Mouse (Mus musculus): ENCODE data around the gene Atp6v1e2. TPM values are rescaled to one million over a fixed set of nuclear protein-coding genes. Genes with fewer than 3 reads are reported as not detected.

The Atp6v1e2 gene
- polyA plus RNA-seq, 1 experiment from 2014 or later: 0.60 TPM

DNA sequence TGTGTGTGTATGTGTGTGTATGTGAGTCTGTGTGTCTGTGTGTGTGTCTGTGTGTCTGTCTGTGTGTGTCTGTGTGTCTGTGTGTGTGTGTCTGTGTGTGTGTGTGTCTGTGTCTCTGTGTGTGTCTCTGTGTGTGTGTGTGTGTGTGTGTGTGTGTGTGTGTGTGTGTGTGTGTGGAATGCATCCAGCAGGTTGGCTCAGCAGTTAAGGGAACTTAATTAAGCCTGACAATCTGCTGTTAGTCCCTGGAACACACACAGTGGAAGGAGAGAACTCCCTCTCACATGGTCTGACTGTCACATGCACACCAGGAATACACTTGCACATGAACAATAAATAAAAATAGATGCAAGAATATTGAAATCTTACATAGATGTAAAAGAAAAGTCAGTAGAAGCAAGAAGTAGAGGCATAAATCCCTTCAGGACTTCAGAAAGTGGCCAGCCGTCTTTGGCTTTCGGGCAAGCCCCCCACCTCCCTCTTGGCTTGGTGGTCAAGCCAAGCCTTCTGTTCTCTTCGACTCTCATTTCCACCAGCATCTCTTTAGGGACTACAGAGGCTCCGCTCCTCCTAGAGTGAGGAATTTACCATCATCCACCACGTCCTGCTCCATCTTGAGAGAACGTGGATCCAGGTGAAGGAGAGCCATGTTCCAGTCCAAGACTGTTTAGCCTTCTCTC is 50.1 kb downstream of the Atp6v1e2 start:
- no peak for ATAC-seq (ENCODE audit: low FRiP score, low read depth)
- Histone ChIP-seq H3K27ac (replicated peaks) (no peak overlapping the region), H3K4me3 (no peak overlapping the region), H3K9me3 (no peaks in the 10 kb centered on the region), H3K4me2 (replicated peaks) (no peak overlapping the region), H3K27me3 (peaks cover 4% of the 10 kb centered on the region; the same call in 1 of the 2 replicates), H3K9ac (replicated peaks) (no peak overlapping the region), H3K36me3 (no peaks in the 10 kb centered on the region), H3K4me1 (no peaks in the 10 kb centered on the region)
- 89% methylated on average over 6 of the region's 6 CpGs for WGBS

DNA sequence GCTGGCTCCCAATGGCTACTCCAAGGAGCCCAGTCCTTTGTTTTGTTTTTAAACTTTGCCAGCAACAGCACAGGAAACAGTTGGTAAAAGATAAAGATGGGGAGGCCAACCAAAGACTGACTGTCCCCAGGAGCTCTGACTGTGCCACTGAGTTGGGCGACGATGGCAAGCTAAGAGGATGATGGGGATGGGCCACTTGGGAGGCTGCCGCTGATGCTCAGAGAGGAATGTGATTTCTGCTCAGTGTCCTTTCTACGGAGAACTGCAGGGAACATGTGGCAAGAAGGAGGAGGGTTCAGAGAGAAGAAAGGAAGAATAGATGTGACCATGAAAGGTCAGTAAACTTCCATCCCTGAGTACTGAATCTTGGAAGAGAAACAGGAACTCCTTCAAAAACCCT is 52.5 kb downstream of the Atp6v1e2 start:
- Histone ChIP-seq H3K9ac (replicated peaks) (no peak overlapping the region), H3K9me3 (no peaks in the 10 kb centered on the region), H3K4me3 (no peak overlapping the region), H3K4me2 (replicated peaks) (no peak overlapping the region), H3K36me3 (no peaks in the 10 kb centered on the region), H3K27ac (replicated peaks) (no peak overlapping the region), H3K4me1 (no peaks in the 10 kb centered on the region), H3K27me3 (peaks cover 4% of the 10 kb centered on the region; the same call in 1 of the 2 replicates)
- no peak for ATAC-seq (ENCODE audit: low FRiP score, low read depth)
- WGBS: 86% methylated on average over 4 of the region's 4 CpGs

Other genes with a start within 250 kb of the Atp6v1e2 start
- 3.4 and 3.9 TPM in 2 replicates for gene Epas1, start 194.2 kb downstream of the Atp6v1e2 start, polyA plus RNA-seq (2016; fragmentation: Nextera tagmentation; extraction: Ambion mirVana)
- gene Tmem247, start 30.5 kb downstream of the Atp6v1e2 start, polyA plus RNA-seq (2016; fragmentation: Nextera tagmentation; extraction: Ambion mirVana): not detected in 2 replicates
- 13.0 and 15.1 TPM in 2 replicates for gene Rhoq, start 15.2 kb upstream of the Atp6v1e2 start, polyA plus RNA-seq (2016; fragmentation: Nextera tagmentation; extraction: Ambion mirVana)
- 40.2 and 44.8 TPM in 2 replicates for gene Pigf, start 77.5 kb upstream of the Atp6v1e2 start, polyA plus RNA-seq (2016; fragmentation: Nextera tagmentation; extraction: Ambion mirVana)
- 194 and 209 TPM in 2 replicates for gene Cript, start 77.7 kb upstream of the Atp6v1e2 start, polyA plus RNA-seq (2016; fragmentation: Nextera tagmentation; extraction: Ambion mirVana)
- 14.1 and 14.7 TPM in 2 replicates for gene Socs5, start 159.8 kb upstream of the Atp6v1e2 start, polyA plus RNA-seq (2016; fragmentation: Nextera tagmentation; extraction: Ambion mirVana)